Mouse (Mus musculus) layer of hippocampus, adult 2 months (tissue): ENCODE measurements around the gene Adcy9. TPM values are rescaled to one million over a fixed set of nuclear protein-coding genes. Genes with fewer than 3 reads are reported as not detected.

ENCODE experiments used
- DNase-seq, 2 experiments: peaks; one replicate each; pipeline ENCODE4 v3.0.0; 2022; ENCODE audit warnings: low spot score in 2 of 2
- H3K27ac ChIP-seq: fragments of 200-600 bp; 2 replicates; pipeline ENCODE4 v1.8.1; 2022
- H3K4me3 ChIP-seq: fragments of 200-600 bp; 2 replicates; pipeline ENCODE4 v1.8.1; 2022; ENCODE audit warnings: mild to moderate bottlenecking
- CTCF ChIP-seq: fragments of 200-600 bp; conservative IDR thresholded peaks from 2 replicates; pipeline ENCODE4 v1.8.1; 2022; ENCODE audit warnings: antibody characterized with exemption, mild to moderate bottlenecking, moderate library complexity
- total RNA-seq, 2 experiments: library from RNA; stranded (reverse); gene quantifications; 2 replicates each; pipeline ENCODE4 v1.2.3; 2021

The Adcy9 gene
- total RNA-seq, 2 experiments from 2014 or later: 104 to 109 TPM

- DNase-seq: no peak
- Histone ChIP-seq H3K27ac (peak overlapping the region; percentile 41), H3K4me3 (no peak overlapping the region)
- TF ChIP-seq CTCF: no peak
These were observed 24.5 kb downstream of the Adcy9 start for GRCm38 (mm10) chr16:4395687-4396341.

DNA sequence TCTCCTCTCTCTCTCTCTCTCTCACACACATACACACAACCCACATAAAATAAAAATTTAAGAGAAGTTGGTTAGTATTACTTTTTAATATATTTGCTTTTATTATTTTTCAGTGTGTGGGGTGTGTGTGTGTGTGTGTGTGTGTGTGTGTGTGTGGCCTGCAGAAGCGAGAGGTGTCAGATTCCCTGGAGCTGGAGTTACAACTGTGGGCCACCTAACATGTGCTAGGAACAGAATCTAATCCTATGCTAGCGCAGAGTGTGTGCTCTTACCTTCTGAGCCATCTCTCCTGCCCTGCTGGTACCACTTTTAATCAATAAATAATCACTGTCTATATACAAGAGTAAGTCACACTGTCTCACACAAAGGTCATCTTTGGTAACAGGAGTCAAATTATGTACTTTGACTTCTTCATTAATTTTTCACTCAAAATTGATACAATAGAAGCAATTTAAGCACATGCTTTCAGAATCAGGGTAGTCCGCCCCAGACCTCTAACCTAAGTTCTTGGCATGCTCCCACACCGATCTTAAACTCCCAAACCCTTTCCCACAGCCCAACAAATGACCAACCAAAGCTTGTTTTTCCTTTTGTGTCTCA, 25.2 kb downstream of the Adcy9 start:
- Histone ChIP-seq H3K27ac (peak overlapping the region; percentile 24; the same call in 1 of the 2 replicates), H3K4me3 (no peak overlapping the region)
- TF ChIP-seq CTCF: no peak
- DNase-seq: no peak

- TF ChIP-seq CTCF: no peak
- DNase-seq: no peak
- H3K4me3 ChIP-seq: no peak overlapping the region
- H3K27ac ChIP-seq: peak overlapping the region; percentile 39
These were observed 36.7 kb downstream of the Adcy9 start for GRCm38 (mm10) chr16:4383473-4384038.

DNA sequence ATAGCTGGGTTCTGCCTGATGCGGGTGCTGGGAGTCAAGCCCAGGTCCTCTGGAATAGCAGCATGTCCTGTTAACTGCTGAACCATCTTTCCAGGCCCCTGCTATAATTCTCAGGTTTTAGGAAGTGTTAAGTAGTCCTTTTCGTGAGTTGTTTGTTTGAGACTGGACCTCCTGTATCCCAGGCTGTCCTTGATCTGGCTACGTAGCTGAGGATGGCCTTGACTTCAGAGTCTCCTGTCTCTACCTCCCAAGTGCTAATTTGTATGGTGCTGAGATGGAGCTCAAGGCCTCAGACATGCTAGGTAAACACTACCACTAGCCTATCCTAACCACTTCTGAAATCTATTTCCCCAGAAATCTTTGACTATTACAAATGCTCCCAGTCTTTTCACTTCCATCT, 37.9 kb downstream of the Adcy9 start:
- DNase-seq: peak in 1 of 2 experiments; percentile 7
- Histone ChIP-seq H3K4me3 (no peak overlapping the region), H3K27ac (no peak overlapping the region)
- no peak for TF ChIP-seq CTCF

DNA sequence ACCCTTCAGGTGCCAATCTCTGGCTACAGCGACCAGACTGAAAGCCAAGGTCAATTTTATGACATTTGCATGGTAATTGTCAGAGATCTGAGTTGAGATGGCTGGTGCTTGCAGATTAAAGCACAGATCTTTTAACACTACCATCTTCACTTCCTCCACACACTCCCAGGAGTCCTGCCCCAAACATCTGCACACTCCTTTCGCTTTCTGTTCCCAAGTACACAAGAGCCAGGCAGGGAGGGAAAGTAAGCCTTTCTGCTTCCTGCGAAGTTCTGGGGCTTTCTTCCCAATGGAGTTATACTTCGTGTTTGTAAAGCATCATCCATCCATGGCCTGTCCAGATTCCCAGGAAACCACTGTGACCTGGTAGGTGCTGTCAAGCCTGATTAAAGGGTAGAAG, 38.8 kb downstream of the Adcy9 start:
- DNase-seq: peak in 1 of 2 experiments; percentile 5
- no peak overlapping the region for H3K4me3 ChIP-seq
- H3K27ac ChIP-seq: peak overlapping the region; percentile 33; the same call in 1 of the 2 replicates
- no peak for TF ChIP-seq CTCF

GRCm38 (mm10) chr16:4378788-4379187, 41.5 kb downstream of the Adcy9 start:
- DNase-seq: no peak
- Histone ChIP-seq H3K4me3 (no peak overlapping the region), H3K27ac (no peak overlapping the region)
- no peak for TF ChIP-seq CTCF

DNA sequence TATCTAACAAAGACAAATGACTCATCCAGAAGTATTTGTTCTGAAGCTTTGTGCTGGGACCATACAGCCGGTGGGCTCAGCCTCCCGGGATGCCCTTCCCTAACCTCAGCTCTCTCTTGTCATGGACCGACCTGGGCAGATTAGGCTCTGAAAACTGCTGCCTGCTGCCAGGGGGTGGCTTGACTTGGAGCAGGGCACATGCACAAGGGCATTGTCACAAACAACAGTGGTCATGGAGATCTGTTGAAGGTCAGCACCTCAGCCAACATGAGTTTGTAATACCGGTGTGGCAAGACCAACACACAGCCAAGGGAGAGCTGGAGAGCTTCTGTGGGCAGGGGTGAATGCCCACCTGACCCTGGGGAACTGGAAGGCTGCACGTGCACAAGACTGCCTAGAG, 42.7 kb downstream of the Adcy9 start:
- Histone ChIP-seq H3K27ac (no peak overlapping the region; the same call in 1 of the 2 replicates), H3K4me3 (no peak overlapping the region)
- no peak for DNase-seq
- TF ChIP-seq CTCF: no peak

GRCm38 (mm10) chr16:4374780-4375380, 45.4 kb downstream of the Adcy9 start:
- DNase-seq: peak; percentile 42 to 50
- TF ChIP-seq CTCF: no peak
- no peak overlapping the region for H3K4me3 ChIP-seq
- peak overlapping the region; percentile 79 for H3K27ac ChIP-seq

DNA sequence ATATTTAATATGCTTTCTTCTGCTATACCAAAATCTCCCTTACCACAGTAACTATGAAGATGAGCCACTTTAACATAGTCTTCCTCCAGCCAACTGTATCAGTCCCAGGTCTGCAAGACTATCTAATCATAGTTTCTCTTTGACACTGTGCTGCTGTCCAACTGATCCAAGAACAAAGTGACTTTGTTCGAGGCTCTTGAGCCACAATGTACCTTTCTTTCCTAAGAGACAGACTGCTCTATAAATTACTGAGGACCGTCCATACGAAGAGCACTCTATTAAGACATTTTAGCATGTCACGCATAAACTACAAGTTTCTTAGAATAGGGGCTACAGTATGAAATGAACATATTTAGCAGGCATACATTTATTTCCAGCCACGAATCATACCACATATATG, 46.0 kb downstream of the Adcy9 start:
- H3K27ac ChIP-seq: peak overlapping the region; percentile 79
- no peak for TF ChIP-seq CTCF
- DNase-seq: no peak

DNA sequence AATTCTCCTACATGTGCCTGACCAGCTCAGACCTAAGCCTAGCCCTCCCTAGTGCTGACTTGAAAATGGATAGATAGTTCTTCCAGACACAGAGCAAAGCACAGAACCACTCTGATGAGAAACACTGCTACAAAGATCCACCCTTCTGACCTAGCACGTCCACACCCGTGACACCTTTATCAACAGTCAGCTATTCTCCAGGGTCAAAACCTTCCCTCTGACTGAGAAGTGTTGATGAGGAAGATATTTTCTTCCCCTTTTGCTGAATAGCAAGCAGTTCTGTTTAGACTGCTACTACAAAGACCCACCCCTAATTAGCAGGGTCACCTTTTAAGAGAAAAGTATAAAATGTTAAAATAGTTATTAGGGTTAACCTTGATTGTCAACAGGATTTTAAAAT, 49.3 kb downstream of the Adcy9 start:
- peak in 1 of 2 experiments; percentile 6 for DNase-seq
- no peak for TF ChIP-seq CTCF
- peak overlapping the region; percentile 21; the same call in 1 of the 2 replicates for H3K27ac ChIP-seq
- H3K4me3 ChIP-seq: no peak overlapping the region

More for the DNA sequence above, 46.0 kb downstream of the Adcy9 start:
- no peak overlapping the region for H3K4me3 ChIP-seq

GRCm38 (mm10) chr16:4370141-4370541, 50.2 kb downstream of the Adcy9 start:
- DNase-seq: peak in 1 of 2 experiments; percentile 16
- Histone ChIP-seq H3K4me3 (no peak overlapping the region), H3K27ac (peak overlapping the region; percentile 21; the same call in 1 of the 2 replicates)
- no peak for TF ChIP-seq CTCF

DNA sequence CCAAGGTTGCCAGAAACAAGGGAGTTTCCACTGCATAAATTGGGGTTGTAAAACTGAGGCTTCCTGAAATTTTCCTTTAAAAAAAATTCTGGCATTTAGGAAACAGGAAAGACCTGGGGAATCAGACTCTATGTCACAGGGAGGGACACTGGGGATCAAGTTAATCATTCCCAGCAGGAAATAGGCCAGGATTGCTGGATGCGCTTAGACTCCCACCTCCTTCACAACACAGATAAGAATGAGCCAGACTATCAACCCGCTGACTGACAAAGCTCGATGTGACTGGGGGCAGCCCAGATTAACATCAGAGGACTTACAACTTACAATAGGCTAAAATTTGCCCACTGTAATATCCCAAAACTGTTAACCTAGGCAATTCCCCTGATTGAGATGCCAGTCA, 52.4 kb downstream of the Adcy9 start:
- no peak for DNase-seq
- no peak for TF ChIP-seq CTCF

DNA sequence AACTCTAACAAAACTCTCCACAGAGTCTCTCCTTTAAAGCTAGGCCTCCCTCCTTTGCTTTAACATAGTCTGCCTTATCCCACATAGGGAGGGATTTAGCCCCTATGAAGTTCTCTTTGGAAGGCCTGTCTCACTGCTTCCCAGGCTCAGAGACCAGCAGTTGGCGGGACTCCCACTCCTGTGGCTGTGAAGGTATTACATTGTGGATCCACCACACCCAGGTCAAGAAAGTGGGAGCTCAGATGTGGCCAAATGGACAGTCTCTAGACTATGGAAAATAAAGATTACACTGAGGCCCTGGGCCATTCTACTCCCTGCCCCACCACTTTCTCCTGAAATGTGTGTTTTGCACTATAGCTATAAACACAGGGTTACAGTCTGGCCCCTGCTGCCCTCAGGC, 53.0 kb downstream of the Adcy9 start:
- Histone ChIP-seq H3K27ac (peak overlapping the region; percentile 4; the same call in 1 of the 2 replicates), H3K4me3 (no peak overlapping the region)
- no peak for DNase-seq
- TF ChIP-seq CTCF: no peak

More for the DNA sequence above, 52.4 kb downstream of the Adcy9 start:
- Histone ChIP-seq H3K27ac (peak overlapping the region; percentile 4; the same call in 1 of the 2 replicates), H3K4me3 (no peak overlapping the region)
